Mouse (Mus musculus): ENCODE measurements around the gene Atad2b. TPM values are rescaled to one million over a fixed set of nuclear protein-coding genes. Genes with fewer than 3 reads are reported as not detected.

Atad2b gene
- polyA plus RNA-seq (2017; shearing (Covaris generic)), result 8.7 TPM

GRCm38 (mm10) chr12:4916994-4917804 is at the start of gene Atad2b:
Atad2b (plus strand) TSS chr12:4917353.

GRCm38 (mm10) chr12:4874161-4874927 is 42.8 kb upstream of the Atad2b start, which contains the start of gene Mfsd2b:
Mfsd2b (minus strand) TSS chr12:4874359.

GRCm38 (mm10) chr12:4906951-4907906 is 9.9 kb upstream of the Atad2b start, which contains the start of gene Ubxn2a:
Ubxn2a (minus strand) TSS chr12:4907705.

Other genes starting within 250 kb of the Atad2b start
- not detected for gene Fam228a, start 178.9 kb upstream of the Atad2b start, polyA plus RNA-seq (2017; shearing (Covaris generic))
- 0.21 TPM for gene Pfn4, start 148.3 kb upstream of the Atad2b start, polyA plus RNA-seq (2017; shearing (Covaris generic))
- gene Fam228b, start 148.1 kb upstream of the Atad2b start, polyA plus RNA-seq (2017; shearing (Covaris generic)), result 0.65 TPM
- gene Sf3b6, start 99.8 kb upstream of the Atad2b start, polyA plus RNA-seq (2017; shearing (Covaris generic)), result 422 TPM
- 0.45 TPM for gene Fkbp1b, start 75.8 kb upstream of the Atad2b start, polyA plus RNA-seq (2017; shearing (Covaris generic))
- 15.0 TPM for gene Wdcp, start 74.0 kb upstream of the Atad2b start, polyA plus RNA-seq (2017; shearing (Covaris generic))
- gene Mfsd2b, start 43.0 kb upstream of the Atad2b start, polyA plus RNA-seq (2017; shearing (Covaris generic)), result 0.81 TPM
- 10.0 TPM for gene Ubxn2a, start 9.6 kb upstream of the Atad2b start, polyA plus RNA-seq (2017; shearing (Covaris generic))

Data from CD4-positive, CD25-positive, alpha-beta regulatory T cell, adult 9 weeks (primary cell).